Comparison of ENCODE assay signal across 24 mouse cellular contexts in the genomic region with DNA sequence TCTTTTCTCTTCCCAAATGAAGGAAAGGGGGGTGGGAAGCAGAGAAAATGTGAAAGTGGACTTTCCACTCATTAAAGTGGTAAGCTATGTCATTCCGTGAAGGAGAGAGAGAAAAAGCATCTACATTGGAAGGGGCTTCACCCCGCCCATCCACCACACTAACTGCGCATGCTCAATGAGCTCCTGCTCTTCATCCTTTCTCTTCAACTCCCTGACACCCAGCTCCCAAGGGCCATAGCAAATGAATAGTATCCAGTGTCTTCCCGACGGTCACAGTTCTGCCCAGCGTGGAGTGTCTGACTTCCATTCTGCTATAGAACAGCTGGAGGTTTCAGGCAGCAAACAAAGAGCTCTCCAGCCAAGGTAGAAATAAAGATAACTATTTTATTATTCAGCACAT.
DNase-seq lines count a peak whose midpoint lies in the region; ATAC-seq lines count a peak whose summit lies in the region.
"Had no signal": no experiment of that assay in that cellular context is flagged by ENCODE, and none has a peak within 500 bp of the region (broad histone marks: within the 10 kb centered on the region; RNA-seq: fewer than 3 reads in every experiment).

No protein-coding gene starts in this region.

- peak overlapping the region; percentile 51 for H3K27ac ChIP-seq in hindbrain, embryonic 10.5 days
- no peak overlapping the region for H3K27ac ChIP-seq in hindbrain, embryonic 12.5 days
- H3K27ac ChIP-seq in midbrain, embryonic 10.5 days (replicated peaks), result peak overlapping the region; percentile 2; the same call in 1 of the 2 replicates
- H3K27ac ChIP-seq in midbrain, embryonic 16.5 days (ENCODE audit: low read length), result no peak overlapping the region
- H3K27ac ChIP-seq: embryonic facial prominence, embryonic 15.5 days; heart, adult 2 months; left cerebral cortex, adult 2 months; liver, embryonic 13.5 days; neural tube, embryonic 13.5 days had no signal

- no peak overlapping the region for H3K9ac ChIP-seq in hindbrain, embryonic 12.5 days
- no peak overlapping the region for H3K9ac ChIP-seq in midbrain, embryonic 16.5 days (ENCODE audit: low read depth, low read length)
- H3K9ac ChIP-seq: embryonic facial prominence, embryonic 15.5 days; forebrain, postnatal 0 days; liver, embryonic 13.5 days; lung, embryonic 14.5 days; neural tube, embryonic 13.5 days had no signal

- H3K4me1 ChIP-seq in hindbrain, embryonic 10.5 days (replicated peaks), result peaks cover 26% of the 10 kb centered on the region
- H3K4me1 ChIP-seq in hindbrain, embryonic 12.5 days, result peaks cover 16% of the 10 kb centered on the region
- peaks cover 25% of the 10 kb centered on the region for H3K4me1 ChIP-seq in midbrain, embryonic 10.5 days
- H3K4me1 ChIP-seq in midbrain, embryonic 16.5 days (ENCODE audit: control insufficient read depth, insufficient read depth, low read length), result peaks cover 8% of the 10 kb centered on the region; the same call in 1 of the 2 replicates
- H3K4me1 ChIP-seq: embryonic facial prominence, embryonic 15.5 days had no signal

- no peak for DNase-seq in hindbrain, embryonic 10.5 days (ENCODE audit: low spot score)
- no peak for DNase-seq in midbrain, embryonic 10.5 days (ENCODE audit: low spot score)
- DNase-seq in cerebellum, adult 9-10 months, result no peak
- no peak for DNase-seq in right cerebral cortex, postnatal 4 days
- no peak for DNase-seq in adrenal gland, postnatal 36 days
- DNase-seq: adrenal gland, adult 2 months; cerebellum, adult 2 months; cerebellum, postnatal 36 days; forebrain, postnatal 0 days; gastrocnemius, postnatal 25 days; heart, adult 2 months; kidney, adult 18-20 months; kidney, postnatal 4 days; layer of hippocampus, adult 9-11 months; liver, embryonic 13.5 days; lung, embryonic 14.5 days; retina, postnatal 1 day; thymus, postnatal 14 days had no signal

- WGBS in hindbrain, embryonic 10.5 days, result 38% methylated on average over 6 of the region's 6 CpGs
- WGBS in hindbrain, embryonic 12.5 days, result 29% methylated on average over 6 of the region's 6 CpGs
- 44% methylated on average over 6 of the region's 6 CpGs for WGBS in midbrain, embryonic 10.5 days
- 27% methylated on average over 6 of the region's 6 CpGs for WGBS in midbrain, embryonic 16.5 days

- no peak overlapping the region for H3K4me2 ChIP-seq in hindbrain, embryonic 12.5 days (replicated peaks)
- no peak overlapping the region for H3K4me2 ChIP-seq in midbrain, embryonic 16.5 days (ENCODE audit: low read length)
- H3K4me2 ChIP-seq: embryonic facial prominence, embryonic 15.5 days; liver, embryonic 13.5 days; lung, embryonic 14.5 days; neural tube, embryonic 13.5 days had no signal

- H3K36me3 ChIP-seq in hindbrain, embryonic 10.5 days, result no peaks in the 10 kb centered on the region
- H3K36me3 ChIP-seq in hindbrain, embryonic 12.5 days, result no peaks in the 10 kb centered on the region
- no peaks in the 10 kb centered on the region for H3K36me3 ChIP-seq in midbrain, embryonic 10.5 days
- no peaks in the 10 kb centered on the region for H3K36me3 ChIP-seq in midbrain, embryonic 16.5 days (ENCODE audit: control insufficient read depth, insufficient read depth, low read length)
- H3K36me3 ChIP-seq: embryonic facial prominence, embryonic 15.5 days; liver, embryonic 13.5 days; neural tube, embryonic 13.5 days had no signal

- H3K9me3 ChIP-seq in hindbrain, embryonic 10.5 days, result no peaks in the 10 kb centered on the region
- no peaks in the 10 kb centered on the region for H3K9me3 ChIP-seq in hindbrain, embryonic 12.5 days (replicated peaks)
- H3K9me3 ChIP-seq in midbrain, embryonic 10.5 days (replicated peaks), result no peaks in the 10 kb centered on the region
- H3K9me3 ChIP-seq in midbrain, embryonic 16.5 days (replicated peaks; ENCODE audit: control insufficient read depth, low read length, poor library complexity, severe bottlenecking), result no peaks in the 10 kb centered on the region
- H3K9me3 ChIP-seq: embryonic facial prominence, embryonic 15.5 days; liver, embryonic 13.5 days; neural tube, embryonic 13.5 days had no signal

- no peak overlapping the region for H3K4me3 ChIP-seq in hindbrain, embryonic 10.5 days
- no peak overlapping the region for H3K4me3 ChIP-seq in hindbrain, embryonic 12.5 days
- no peak overlapping the region for H3K4me3 ChIP-seq in midbrain, embryonic 10.5 days
- no peak overlapping the region for H3K4me3 ChIP-seq in midbrain, embryonic 16.5 days (ENCODE audit: low read depth, low read length)
- H3K4me3 ChIP-seq: embryonic facial prominence, embryonic 15.5 days; heart, adult 2 months; left cerebral cortex, adult 2 months; liver, embryonic 13.5 days; neural tube, embryonic 13.5 days had no signal

- H3K27me3 ChIP-seq in hindbrain, embryonic 10.5 days (ENCODE audit: insufficient read depth, poor library complexity, severe bottlenecking), result no peaks in the 10 kb centered on the region
- no peaks in the 10 kb centered on the region for H3K27me3 ChIP-seq in hindbrain, embryonic 12.5 days
- H3K27me3 ChIP-seq in midbrain, embryonic 10.5 days (ENCODE audit: low read depth, poor library complexity, severe bottlenecking), result no peaks in the 10 kb centered on the region
- no peaks in the 10 kb centered on the region for H3K27me3 ChIP-seq in midbrain, embryonic 16.5 days (ENCODE audit: control insufficient read depth, insufficient read depth, low read depth, low read length)
- H3K27me3 ChIP-seq: embryonic facial prominence, embryonic 15.5 days; liver, embryonic 13.5 days; neural tube, embryonic 13.5 days had no signal

- 0 out of 2 replicates have a peak, but pooled peaks have one; percentile 46 for ATAC-seq in hindbrain, embryonic 12.5 days (ENCODE audit: low FRiP score)
- ATAC-seq in midbrain, embryonic 16.5 days, result peak; percentile 62
- ATAC-seq: forebrain, postnatal 0 days; inflammation-experienced regulatory T-cells, adult 6 months had no signal

Comparison
In these comparisons a context has a peak if more than half of its experiments do, and no peak if none do; other contexts are left out.
1. H3K27ac ChIP-seq: peak in hindbrain, embryonic 10.5 days (single experiment) and midbrain, embryonic 10.5 days (single experiment); none in hindbrain, embryonic 12.5 days (single experiment) and midbrain, embryonic 16.5 days (single experiment).